Mouse (Mus musculus): ENCODE data around the gene Tmigd3.
A peak's percentile ranks its signal among the peaks of the same experiment; 100 is the strongest.

- TF ChIP-seq EP300 (IDR thresholded peaks at IDR 0.05; ENCODE audit: low read depth) (peak; percentile 77), CTCF (IDR thresholded peaks at IDR 0.05; ENCODE audit: low read depth) (peak; percentile 95)
These were observed 24.2 kb downstream of the Tmigd3 start for GRCm38 (mm10) chr3:105894601-105895592.

Data from liver, postnatal 0 days (tissue).